Mouse (Mus musculus) hindbrain, embryonic 10.5 days (tissue): Measurements from ENCODE around the gene Men1. TPM values are rescaled to one million over a fixed set of nuclear protein-coding genes. Genes with fewer than 3 reads are reported as not detected.
"Not testable (repeated sequence)": the region's sequence is repeated elsewhere in the genome, so short reads cannot be mapped to it uniquely, and the experiment has no call there.

Source experiments
- DNase-seq: peaks from one replicate; pipeline ENCODE4 v3.0.0-alpha.2; 2017; ENCODE audit warnings: low spot score
- H3K27ac ChIP-seq: fragments of 300-500 bp; sonication (generic); 2 replicates; pipeline ENCODE4 v1.5.1; 2016; ENCODE audit warnings: mild to moderate bottlenecking, moderate library complexity
- H3K27me3 ChIP-seq: fragments of 300-500 bp; sonication (generic); 2 replicates; pipeline ENCODE4 v1.6.1; 2016; ENCODE audit warnings: mild to moderate bottlenecking; ENCODE audit not compliant: poor library complexity, insufficient read depth, severe bottlenecking
- H3K36me3 ChIP-seq: fragments of 300-500 bp; sonication (generic); 2 replicates; pipeline ENCODE4 v1.6.1; 2016; ENCODE audit warnings: mild to moderate bottlenecking, moderate library complexity
- H3K4me1 ChIP-seq: fragments of 300-500 bp; sonication (generic); replicated peaks from 2 replicates; pipeline ENCODE4 v1.6.1; 2016; ENCODE audit warnings: mild to moderate bottlenecking
- H3K4me3 ChIP-seq: fragments of 300-500 bp; sonication (generic); 2 replicates; pipeline ENCODE4 v1.5.1; 2016; ENCODE audit warnings: mild to moderate bottlenecking, moderate library complexity
- H3K9me3 ChIP-seq: fragments of 300-500 bp; sonication (generic); 2 replicates; pipeline ENCODE4 v1.6.1; 2016; ENCODE audit warnings: mild to moderate bottlenecking, moderate library complexity
- whole genome bisulfite sequencing: fragments of 180-500 bp; shearing (Covaris S2); methylation state at CpG from one replicate; pipeline ENCODE4 v1.1.7; 2016; 5-methylcytosine and 5-hydroxymethylcytosine counted together
- polyA plus RNA-seq: library from polyadenylated mRNA; unstranded; fragments of >200 nt; fragmentation: Nextera tagmentation; extraction: Ambion mirVana; gene quantifications from 2 replicates; pipeline ENCODE4 v1.2.1, GENCODE M21; 2016

Gene Men1
- polyA plus RNA-seq, 1 experiment from 2014 or later = 125 TPM

GRCm38 (mm10) chr19:6310181-6310580 lies 24.6 kb upstream of the Men1 start:
- WGBS = 92% methylated on average over 5 of the region's 5 CpGs
- Histone ChIP-seq H3K27ac (no peak overlapping the region), H3K4me1 (peaks cover 45% of the 10 kb centered on the region), H3K4me3 (no peak overlapping the region), H3K36me3 (peaks cover 43% of the 10 kb centered on the region), H3K9me3 (no peaks in the 10 kb centered on the region), H3K27me3 (no peaks in the 10 kb centered on the region)
- no peak for DNase-seq

DNA sequence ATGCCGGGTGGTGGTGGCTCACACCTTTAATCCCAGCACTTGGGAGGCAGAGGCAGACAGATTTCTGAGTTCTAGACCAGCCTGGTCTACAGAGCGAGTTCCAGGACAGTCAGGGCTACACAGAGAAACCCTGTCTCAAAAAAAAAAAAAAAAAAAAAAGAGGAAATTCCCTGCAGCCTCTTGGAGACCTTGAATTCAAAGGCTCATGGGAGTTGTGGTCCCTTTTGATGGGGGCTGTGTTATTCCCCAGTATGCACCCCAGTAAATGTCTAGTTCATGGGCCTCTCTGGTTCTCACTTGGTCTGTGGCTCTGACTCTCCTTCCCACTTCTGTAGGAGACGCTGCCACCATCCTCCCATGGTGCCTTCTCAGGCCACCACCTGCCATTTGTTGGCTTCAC lies 23.0 kb upstream of the Men1 start:
- not testable (repeated sequence) for DNase-seq, H3K4me3 ChIP-seq, H3K9me3 ChIP-seq, H3K27ac ChIP-seq, H3K27me3 ChIP-seq
- 88% methylated on average over 3 of the region's 3 CpGs for WGBS
- H3K4me1 ChIP-seq = peaks cover 31% of the 10 kb centered on the region
- peaks cover 59% of the 10 kb centered on the region for H3K36me3 ChIP-seq

DNA sequence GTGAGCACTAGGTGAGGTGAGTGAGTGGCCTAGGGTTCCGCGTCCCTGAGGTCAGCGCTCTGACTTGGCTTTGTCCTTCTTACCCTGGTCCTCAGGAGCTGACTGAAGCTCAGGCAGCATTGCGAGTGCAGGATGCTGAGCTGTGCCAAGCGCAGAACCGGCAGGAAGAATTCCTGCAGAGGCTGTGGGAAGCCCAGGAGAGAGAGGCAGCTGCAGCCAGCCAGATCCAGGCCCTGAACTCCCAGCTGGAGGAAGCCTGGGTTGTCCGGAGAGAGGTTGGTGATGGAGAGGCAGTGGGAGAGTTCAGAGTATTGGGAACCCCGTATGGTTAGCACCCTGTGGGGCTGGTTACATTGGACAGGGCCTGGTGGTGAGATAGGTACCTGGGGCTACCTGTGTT lies 21.0 kb upstream of the Men1 start:
- DNase-seq = no peak
- 91% methylated on average over 8 of the region's 8 CpGs for WGBS
- Histone ChIP-seq H3K4me1 (peaks cover 12% of the 10 kb centered on the region; the same call in 1 of the 2 replicates), H3K27me3 (no peaks in the 10 kb centered on the region), H3K36me3 (peaks cover 78% of the 10 kb centered on the region), H3K4me3 (no peak overlapping the region), H3K9me3 (no peaks in the 10 kb centered on the region), H3K27ac (no peak overlapping the region)

DNA sequence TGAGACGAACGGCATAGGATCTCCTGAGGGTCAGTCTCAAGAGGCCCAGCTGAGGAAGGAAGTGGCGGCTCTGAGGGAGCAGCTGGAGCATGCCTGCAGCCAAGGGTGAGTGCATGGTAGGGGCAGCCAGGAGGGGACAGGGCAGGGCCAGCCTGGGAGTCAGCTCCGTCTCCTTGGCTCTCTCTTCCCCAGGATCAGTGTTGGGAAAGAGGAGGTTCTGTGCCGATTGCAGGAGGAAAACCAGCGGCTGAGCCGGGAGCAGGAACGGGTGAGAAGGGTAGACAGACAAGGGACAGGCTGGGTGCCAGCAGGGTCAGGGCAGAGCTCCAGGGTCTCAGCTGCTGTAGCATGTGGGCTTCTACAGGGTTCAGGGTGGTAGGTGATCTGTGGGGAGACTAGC lies 20.3 kb upstream of the Men1 start:
- no peak for DNase-seq
- 83% methylated on average over 8 of the region's 8 CpGs for WGBS
- H3K9me3 ChIP-seq = no peaks in the 10 kb centered on the region
- H3K4me3 ChIP-seq = no peak overlapping the region
- peaks cover 5% of the 10 kb centered on the region; the same call in 1 of the 2 replicates for H3K4me1 ChIP-seq
- no peak overlapping the region for H3K27ac ChIP-seq
- H3K36me3 ChIP-seq = peaks cover 85% of the 10 kb centered on the region
- no peaks in the 10 kb centered on the region for H3K27me3 ChIP-seq

GRCm38 (mm10) chr19:6315573-6315972 lies 19.2 kb upstream of the Men1 start:
- Histone ChIP-seq H3K36me3 (peaks cover 88% of the 10 kb centered on the region), H3K4me3 (no peak overlapping the region), H3K4me1 (0 out of 2 replicates have a peak, but pooled peaks cover 3% of the 10 kb centered on the region), H3K9me3 (no peaks in the 10 kb centered on the region), H3K27ac (no peak overlapping the region), H3K27me3 (no peaks in the 10 kb centered on the region)
- no peak for DNase-seq
- 76% methylated on average over 14 of the region's 14 CpGs for WGBS

- no peak overlapping the region for H3K4me3 ChIP-seq
- 93% methylated on average over 12 of the region's 12 CpGs for WGBS
- DNase-seq = no peak
- H3K36me3 ChIP-seq = peaks cover 90% of the 10 kb centered on the region
- H3K4me1 ChIP-seq = 0 out of 2 replicates have a peak, but pooled peaks cover 3% of the 10 kb centered on the region
- no peaks in the 10 kb centered on the region for H3K9me3 ChIP-seq
- no peak overlapping the region for H3K27ac ChIP-seq
- no peaks in the 10 kb centered on the region for H3K27me3 ChIP-seq
Observed at GRCm38 (mm10) chr19:6318145-6318544, 16.6 kb upstream of the Men1 start.

DNA sequence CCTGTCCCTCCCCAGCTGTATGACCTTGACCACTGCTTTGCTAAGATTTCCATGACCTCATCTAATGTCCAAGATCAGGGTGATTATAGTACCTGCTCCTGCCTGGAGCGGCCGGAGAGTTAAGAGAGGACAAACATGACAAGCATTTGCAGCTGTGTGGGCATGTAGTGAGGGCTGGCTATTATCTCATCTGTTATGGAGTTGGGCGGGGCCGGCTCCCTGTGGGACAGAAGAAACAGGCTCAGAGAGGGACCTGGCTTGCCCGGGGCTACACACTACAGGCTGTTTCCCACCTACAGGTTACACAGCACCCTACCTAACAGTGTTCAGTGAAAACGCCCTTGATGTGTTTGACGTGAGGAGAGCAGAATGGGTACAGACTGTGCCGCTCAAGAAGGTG lies 13.4 kb upstream of the Men1 start:
- no peak overlapping the region for H3K4me3 ChIP-seq
- H3K9me3 ChIP-seq = no peaks in the 10 kb centered on the region
- H3K27me3 ChIP-seq = no peaks in the 10 kb centered on the region
- DNase-seq = no peak
- 89% methylated on average over 8 of the region's 8 CpGs for WGBS
- H3K27ac ChIP-seq = no peak overlapping the region
- H3K36me3 ChIP-seq = peaks cover 66% of the 10 kb centered on the region
- no peaks in the 10 kb centered on the region for H3K4me1 ChIP-seq

GRCm38 (mm10) chr19:6321786-6322621 lies 12.8 kb upstream of the Men1 start:
- peaks cover 60% of the 10 kb centered on the region for H3K36me3 ChIP-seq
- no peak for DNase-seq

GRCm38 (mm10) chr19:6324751-6325150 lies 10.0 kb upstream of the Men1 start:
- Histone ChIP-seq H3K4me3 (no peak overlapping the region), H3K4me1 (no peaks in the 10 kb centered on the region)
- WGBS = 83% methylated on average over 9 of the region's 9 CpGs

More at GRCm38 (mm10) chr19:6321786-6322621, 12.8 kb upstream of the Men1 start:
- WGBS = 87% methylated on average over 33 of the region's 33 CpGs
- Histone ChIP-seq H3K27me3 (no peaks in the 10 kb centered on the region), H3K4me3 (no peak overlapping the region), H3K9me3 (no peaks in the 10 kb centered on the region), H3K27ac (no peak overlapping the region), H3K4me1 (no peaks in the 10 kb centered on the region)

DNA sequence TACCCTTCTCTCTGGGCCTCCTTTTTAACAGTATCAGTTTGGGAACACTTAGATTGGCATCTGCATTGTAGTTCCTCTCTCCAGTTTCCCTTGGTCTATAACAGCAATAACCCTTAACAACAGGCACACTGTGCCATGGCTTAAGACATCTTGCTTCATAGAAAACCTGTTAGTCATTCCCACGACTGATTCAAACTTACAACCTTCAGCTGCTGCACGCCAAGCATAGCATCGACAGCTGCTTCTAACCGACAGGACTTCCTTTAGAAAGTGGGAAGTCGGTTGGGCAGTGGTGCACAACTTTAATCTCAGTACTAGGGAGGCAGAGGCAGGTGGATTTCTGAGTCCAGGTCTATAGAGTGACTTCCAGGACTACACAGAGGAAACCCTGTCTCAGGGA lies 3.6 kb upstream of the Men1 start:
- no peaks in the 10 kb centered on the region for H3K36me3 ChIP-seq
- 75% methylated on average over 5 of the region's 5 CpGs for WGBS

More at GRCm38 (mm10) chr19:6324751-6325150, 10.0 kb upstream of the Men1 start:
- Histone ChIP-seq H3K36me3 (peaks cover 34% of the 10 kb centered on the region), H3K27me3 (no peaks in the 10 kb centered on the region), H3K27ac (no peak overlapping the region), H3K9me3 (no peaks in the 10 kb centered on the region)
- DNase-seq = no peak

DNA sequence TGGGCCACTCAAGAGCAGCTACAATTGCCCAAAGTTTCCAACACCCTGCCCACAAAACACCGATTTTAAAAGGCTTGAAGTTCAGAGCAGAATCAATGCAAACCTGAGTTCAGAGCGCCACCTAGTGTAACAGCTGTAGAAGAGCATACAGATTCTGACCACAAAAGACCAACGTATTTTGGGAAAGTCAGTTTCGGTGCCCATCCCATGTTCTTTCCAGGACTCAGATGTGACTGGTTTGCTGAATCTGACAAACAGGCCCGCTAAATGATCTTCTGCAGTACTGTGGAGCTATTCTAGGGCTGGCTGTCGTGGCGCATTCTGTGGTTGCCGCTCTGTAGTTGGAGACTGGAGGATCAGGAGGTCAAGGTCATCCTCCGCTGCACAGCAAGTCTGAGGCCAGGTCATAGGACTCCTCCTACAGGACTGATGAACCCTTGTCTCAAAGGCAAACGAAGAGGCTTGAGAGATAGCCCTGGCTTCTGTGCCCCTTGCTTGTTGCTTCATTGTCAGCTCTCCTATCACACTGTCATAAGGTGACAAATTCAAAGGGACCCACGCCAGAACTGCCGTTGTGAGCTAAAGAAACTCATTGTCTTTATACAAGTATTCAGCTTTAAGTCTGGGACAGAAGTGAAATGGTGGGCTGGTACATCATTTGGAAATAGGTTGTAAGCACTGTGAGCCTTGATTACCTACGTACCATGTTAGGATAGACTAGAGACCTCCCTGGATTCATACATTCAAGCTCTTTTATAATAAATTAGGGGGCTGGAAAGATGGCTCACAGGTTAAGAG lies 2.9 kb upstream of the Men1 start:
- Histone ChIP-seq H3K4me1 (peaks cover 36% of the 10 kb centered on the region), H3K4me3 (peak overlapping the region; percentile 38), H3K27ac (peak overlapping the region; percentile 82), H3K9me3 (no peaks in the 10 kb centered on the region), H3K36me3 (peaks cover 5% of the 10 kb centered on the region), H3K27me3 (no peaks in the 10 kb centered on the region)
- DNase-seq = peak; percentile 58
- 23% methylated on average over 13 of the region's 13 CpGs for WGBS

More for the DNA sequence above, 3.6 kb upstream of the Men1 start:
- H3K27ac ChIP-seq = no peak overlapping the region
- peaks cover 29% of the 10 kb centered on the region for H3K4me1 ChIP-seq
- peak overlapping the region; percentile 38; the same call in 1 of the 2 replicates for H3K4me3 ChIP-seq
- H3K27me3 ChIP-seq = no peaks in the 10 kb centered on the region
- DNase-seq = no peak
- no peaks in the 10 kb centered on the region for H3K9me3 ChIP-seq

GRCm38 (mm10) chr19:6333761-6334595 lies 801 bp upstream of the Men1 start:
- Histone ChIP-seq H3K27ac (peak overlapping the region; percentile 90), H3K9me3 (no peaks in the 10 kb centered on the region), H3K4me1 (peaks cover 44% of the 10 kb centered on the region), H3K4me3 (peak overlapping the region; percentile 85), H3K36me3 (peaks cover 25% of the 10 kb centered on the region), H3K27me3 (no peaks in the 10 kb centered on the region)
- DNase-seq = no peak
- WGBS = 74% methylated on average over 9 of the region's 9 CpGs
